Mouse (Mus musculus): ENCODE results near the gene Tle2.

The Tle2 gene

GRCm38 (mm10) chr10:81604968-81605665 lies 30.8 kb downstream of the Tle2 start:
- DNase-seq (ENCODE audit: low read depth, low spot score), result peak; percentile 67

- DNase-seq (ENCODE audit: low read depth, low spot score), result no peak
These were observed 31.3 kb downstream of the Tle2 start for GRCm38 (mm10) chr10:81605666-81605973.

GRCm38 (mm10) chr10:81605974-81606751 lies 31.8 kb downstream of the Tle2 start, which contains the start of gene BC025920:
BC025920 (plus strand) TSS chr10:81606270.
- peak; percentile 99 for DNase-seq (ENCODE audit: low read depth, low spot score)

GRCm38 (mm10) chr10:81608308-81608707 lies 33.9 kb downstream of the Tle2 start:
- DNase-seq (ENCODE audit: low read depth, low spot score), result no peak

- DNase-seq (ENCODE audit: low read depth, low spot score), result no peak
These were observed 38.4 kb downstream of the Tle2 start for GRCm38 (mm10) chr10:81612779-81613178.

- DNase-seq (ENCODE audit: low read depth, low spot score), result no peak
These were observed 41.1 kb downstream of the Tle2 start for GRCm38 (mm10) chr10:81615486-81615885.

- DNase-seq (ENCODE audit: low read depth, low spot score), result no peak
These were observed 45.6 kb downstream of the Tle2 start for GRCm38 (mm10) chr10:81619976-81620375.

GRCm38 (mm10) chr10:81620786-81621185 lies 46.4 kb downstream of the Tle2 start:
- DNase-seq (ENCODE audit: low read depth, low spot score), result no peak

- no peak for DNase-seq (ENCODE audit: low read depth, low spot score)
These were observed 49.1 kb downstream of the Tle2 start for GRCm38 (mm10) chr10:81623441-81623840.

- DNase-seq (ENCODE audit: low read depth, low spot score), result no peak
These were observed 52.0 kb downstream of the Tle2 start for GRCm38 (mm10) chr10:81626101-81626993.

- DNase-seq (ENCODE audit: low read depth, low spot score), result peak; percentile 97
These were observed 52.9 kb downstream of the Tle2 start, which contains the start of gene Sirt6 for GRCm38 (mm10) chr10:81626994-81627835. Sirt6 (minus strand) TSS chr10:81627797.

- no peak for DNase-seq (ENCODE audit: low read depth, low spot score)
These were observed 53.5 kb downstream of the Tle2 start for GRCm38 (mm10) chr10:81627836-81628220.

GRCm38 (mm10) chr10:81628390-81628789 lies 54.0 kb downstream of the Tle2 start, which contains the start of gene Ankrd24:
Ankrd24 (plus strand) TSS chr10:81628540.
- no peak for DNase-seq (ENCODE audit: low read depth, low spot score)

- DNase-seq (ENCODE audit: low read depth, low spot score), result peak; percentile 76
These were observed 59.1 kb downstream of the Tle2 start for GRCm38 (mm10) chr10:81633253-81634099.

GRCm38 (mm10) chr10:81636338-81636737 lies 62.0 kb downstream of the Tle2 start:
- no peak for DNase-seq (ENCODE audit: low read depth, low spot score)

GRCm38 (mm10) chr10:81638101-81638500 lies 63.7 kb downstream of the Tle2 start:
- DNase-seq (ENCODE audit: low read depth, low spot score), result no peak
